Mouse (Mus musculus): ENCODE data around the gene Ugcg.

Ugcg gene

GRCm38 (mm10) chr4:59231266-59232055 lies 42.4 kb downstream of the Ugcg start:
- no peak for DNase-seq

GRCm38 (mm10) chr4:59234014-59234413 lies 45.0 kb downstream of the Ugcg start:
- DNase-seq: no peak

GRCm38 (mm10) chr4:59234451-59235216 lies 45.6 kb downstream of the Ugcg start:
- DNase-seq: no peak

- no peak for DNase-seq
Observed at GRCm38 (mm10) chr4:59236362-59236761, 47.3 kb downstream of the Ugcg start.

- no peak for DNase-seq
Observed at GRCm38 (mm10) chr4:59238641-59239311, 49.7 kb downstream of the Ugcg start.

GRCm38 (mm10) chr4:59239312-59239728 lies 50.3 kb downstream of the Ugcg start:
- no peak for DNase-seq

GRCm38 (mm10) chr4:59240160-59240559 lies 51.1 kb downstream of the Ugcg start:
- no peak for DNase-seq

- no peak for DNase-seq
Observed at GRCm38 (mm10) chr4:59241096-59241495, 52.0 kb downstream of the Ugcg start.

GRCm38 (mm10) chr4:59242221-59242620 lies 53.2 kb downstream of the Ugcg start:
- no peak for DNase-seq

GRCm38 (mm10) chr4:59243802-59244493 lies 54.9 kb downstream of the Ugcg start:
- DNase-seq: no peak

- DNase-seq: no peak
Observed at GRCm38 (mm10) chr4:59244791-59245555, 55.9 kb downstream of the Ugcg start.

- no peak for DNase-seq
Observed at GRCm38 (mm10) chr4:59245776-59246175, 56.7 kb downstream of the Ugcg start.

- DNase-seq: no peak
Observed at GRCm38 (mm10) chr4:59247545-59247944, 58.5 kb downstream of the Ugcg start.

GRCm38 (mm10) chr4:59248035-59248434 lies 59.0 kb downstream of the Ugcg start:
- no peak for DNase-seq

GRCm38 (mm10) chr4:59252386-59253054 lies 63.5 kb downstream of the Ugcg start:
- no peak for DNase-seq

- DNase-seq: no peak
Observed at GRCm38 (mm10) chr4:59253055-59253434, 64.0 kb downstream of the Ugcg start.

GRCm38 (mm10) chr4:59254397-59254796 lies 65.3 kb downstream of the Ugcg start:
- DNase-seq: no peak

GRCm38 (mm10) chr4:59255988-59256387 lies 66.9 kb downstream of the Ugcg start:
- no peak for DNase-seq

- DNase-seq: no peak
Observed at GRCm38 (mm10) chr4:59257866-59258265, 68.8 kb downstream of the Ugcg start.

- DNase-seq: no peak
Observed at GRCm38 (mm10) chr4:59258771-59259170, 69.7 kb downstream of the Ugcg start.

GRCm38 (mm10) chr4:59259806-59260205 lies 70.7 kb downstream of the Ugcg start:
- no peak for DNase-seq
